Mouse (Mus musculus) bone marrow, adult 2 months (tissue): Measurements from ENCODE around the gene Spdef. TPM values are rescaled to one million over a fixed set of nuclear protein-coding genes. Genes with fewer than 3 reads are reported as not detected.

ENCODE experiments used
- H3K27ac ChIP-seq: fragments of 200-500 bp; 2 replicates; pipeline ENCODE4 v1.5.1; 2012; ENCODE audit warnings: low read depth, mild to moderate bottlenecking, control low read depth, inconsistent platforms, low read length; ENCODE audit not compliant: control insufficient read depth, poor library complexity, insufficient read depth
- H3K4me1 ChIP-seq: fragments of 200-500 bp; 2 replicates; pipeline ENCODE4 v1.6.1; 2011; ENCODE audit warnings: low read length; ENCODE audit not compliant: control insufficient read depth, insufficient read depth
- H3K4me3 ChIP-seq: fragments of 200-500 bp; replicated peaks from 2 replicates; pipeline ENCODE3; 2011; ENCODE audit warnings: mild to moderate bottlenecking, low read depth, low read length, control low read depth; ENCODE audit not compliant: control insufficient read depth
- CTCF ChIP-seq: fragments of 200-500 bp; IDR thresholded peaks from 2 replicates; pipeline ENCODE4 v1.5.1; 2011; ENCODE audit warnings: low read length, control low read depth; ENCODE audit not compliant: control insufficient read depth, insufficient read depth
- POLR2A ChIP-seq: fragments of 200-500 bp; IDR thresholded peaks from 2 replicates; pipeline ENCODE4 v1.6.1; 2011; ENCODE audit warnings: low read depth, mild to moderate bottlenecking, control low read depth, low read length, borderline replicate concordance; ENCODE audit not compliant: control insufficient read depth
- WGBS: fragments of 180-500 bp; shearing (Covaris S2); methylation state at CpG from one replicate; pipeline ENCODE4 v1.1.7; 2018; 5-methylcytosine and 5-hydroxymethylcytosine counted together
- polyA plus RNA-seq: library from polyadenylated mRNA; stranded (reverse); fragments of >200 nt; gene quantifications from 2 replicates; pipeline ENCODE4 v1.2.4, GENCODE M21; 2011; ENCODE audit warnings: low replicate concordance; ENCODE audit not compliant: missing spikeins, insufficient read depth, insufficient read length

Gene Spdef
- polyA plus RNA-seq, result not detected in 2 replicates

DNA sequence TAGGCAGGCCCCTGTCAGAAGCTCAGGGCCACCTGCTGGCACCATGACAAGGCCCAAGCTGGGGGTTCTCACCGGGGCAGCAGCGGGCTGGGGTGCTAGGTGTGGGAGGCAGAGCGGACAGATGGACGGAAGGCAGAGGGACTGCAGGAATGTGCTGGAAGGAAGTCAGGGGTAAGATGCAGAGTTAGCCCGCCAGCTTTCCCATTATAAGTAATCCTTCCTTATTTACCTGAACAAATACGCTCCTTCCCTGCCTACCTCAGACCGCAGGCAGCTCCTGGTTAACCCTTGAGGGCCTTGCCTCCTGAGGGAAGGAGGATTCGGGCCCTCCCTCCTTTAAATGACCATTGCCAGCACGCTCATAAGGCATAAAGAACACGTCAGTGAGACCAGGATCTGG is at the start of gene Spdef:
Gene Spdef (minus strand): TSS at position 186 of the 400 bp plus-strand sequence.
- Histone ChIP-seq H3K27ac (no peak within 1 kb of the TSS), H3K4me1 (peaks cover 1% of the 10 kb centered on the region; the same call in 1 of the 2 replicates), H3K4me3 (no peak within 1 kb of the TSS)
- WGBS, result 85% methylated on average over 10 of the region's 10 CpGs
- TF ChIP-seq POLR2A, result no peak
- no peak for TF ChIP-seq CTCF

DNA sequence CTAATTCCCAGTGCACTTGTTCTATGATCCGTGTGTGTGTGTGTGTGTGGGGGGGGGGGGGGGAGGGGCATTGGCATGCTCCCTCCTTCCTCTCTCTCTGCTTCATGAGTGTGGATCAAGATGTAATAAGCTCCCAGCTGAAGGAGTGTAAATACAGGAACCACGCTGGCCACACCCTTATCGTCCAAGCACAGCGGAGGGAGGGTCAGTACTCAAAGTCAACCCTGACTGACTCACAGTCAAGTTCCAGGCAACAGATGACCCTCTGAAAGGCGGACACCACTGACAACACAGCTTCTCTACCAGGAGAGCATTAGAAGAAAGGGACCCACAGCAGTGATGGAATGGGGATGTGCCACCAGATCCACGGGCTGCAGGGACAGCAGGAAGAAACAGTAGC is 49.1 kb upstream of the Spdef start:
- 35% methylated on average over 6 of the region's 6 CpGs for WGBS
- peak overlapping the region; percentile 75 for H3K27ac ChIP-seq
- H3K4me1 ChIP-seq, result peaks cover 5% of the 10 kb centered on the region; the same call in 1 of the 2 replicates
- TF ChIP-seq POLR2A, result no peak
- TF ChIP-seq CTCF, result no peak
- peak overlapping the region; percentile 65 for H3K4me3 ChIP-seq

DNA sequence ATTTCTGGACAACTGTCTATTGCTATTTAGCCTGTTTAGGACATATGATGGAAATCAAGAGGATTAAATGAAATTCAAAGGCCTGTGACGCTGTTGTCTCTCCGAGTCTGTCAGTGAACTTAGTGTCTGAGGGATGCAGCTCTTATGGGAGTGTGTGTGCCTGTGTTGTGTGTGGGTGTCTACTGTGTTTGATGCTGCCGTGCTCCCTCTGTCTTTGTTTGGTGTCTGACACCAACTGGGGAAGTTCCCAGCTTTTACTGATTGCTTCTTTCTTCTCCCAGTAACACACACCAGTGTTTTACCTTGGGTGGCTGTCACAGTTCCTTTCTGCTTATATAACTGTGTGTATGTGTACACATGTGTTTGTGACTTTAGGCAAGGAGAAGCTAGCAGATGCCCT is 45.4 kb upstream of the Spdef start:
- no peak overlapping the region for H3K27ac ChIP-seq

DNA sequence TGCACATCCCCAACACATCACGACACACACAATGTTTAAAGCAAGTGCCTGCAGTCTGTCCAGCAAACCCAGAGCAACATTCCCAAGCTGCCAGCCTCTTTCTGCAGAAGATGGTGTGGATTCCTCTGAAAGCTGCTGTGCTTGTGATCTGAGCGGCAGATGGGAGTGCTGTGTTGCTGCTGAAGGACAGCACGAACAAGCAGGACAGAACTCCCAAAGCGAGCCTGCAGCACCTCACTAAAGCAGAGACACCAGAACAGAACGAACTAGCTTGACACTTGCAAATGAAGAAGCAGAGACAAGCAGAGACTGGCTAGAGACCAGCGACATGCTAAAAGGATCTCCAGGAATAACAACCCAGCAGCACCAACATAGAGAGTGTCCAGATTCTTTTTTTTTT is 42.9 kb upstream of the Spdef start:
- no peak overlapping the region for H3K4me3 ChIP-seq

More for the DNA sequence above, 45.4 kb upstream of the Spdef start:
- TF ChIP-seq CTCF (no peak), POLR2A (no peak)
- WGBS, result 94% methylated on average over 3 of the region's 3 CpGs
- Histone ChIP-seq H3K4me3 (no peak overlapping the region), H3K4me1 (peaks cover 3% of the 10 kb centered on the region; the same call in 1 of the 2 replicates)

DNA sequence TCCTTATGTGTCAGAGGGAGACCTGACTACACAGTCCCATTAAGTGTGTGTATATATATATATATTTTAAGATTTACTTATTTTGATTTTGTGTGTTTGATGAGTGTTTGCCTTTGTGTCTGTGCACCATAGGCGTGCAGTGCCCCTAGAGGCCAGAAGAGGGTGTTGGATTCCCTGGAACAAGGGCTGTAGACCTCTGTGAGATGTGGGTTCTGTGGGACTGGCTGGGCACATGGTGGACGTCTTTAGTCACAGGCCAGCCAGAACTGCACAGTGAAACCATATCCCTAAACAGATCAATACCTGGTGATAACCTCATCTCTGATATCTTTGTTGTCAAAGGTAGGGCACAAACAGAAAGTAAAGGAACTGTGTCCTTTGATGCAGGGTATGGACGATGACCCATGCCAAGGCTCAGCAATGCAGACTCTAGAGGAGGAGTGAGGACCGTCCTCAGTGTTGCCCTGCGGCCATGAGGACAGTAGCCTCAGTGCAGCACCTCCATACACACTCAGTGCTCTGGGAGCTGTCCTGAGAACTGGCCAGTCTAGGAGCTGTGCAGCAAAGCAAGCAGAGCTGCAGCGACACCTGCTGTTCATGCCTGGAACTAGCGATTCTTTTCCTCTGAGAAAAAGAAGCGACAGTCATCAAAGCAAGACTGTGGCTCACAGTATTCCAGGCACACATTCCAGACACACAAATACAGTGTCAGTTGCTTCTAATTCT is 40.2 kb upstream of the Spdef start:
- Histone ChIP-seq H3K4me3 (no peak overlapping the region), H3K4me1 (no peaks in the 10 kb centered on the region), H3K27ac (no peak overlapping the region)
- TF ChIP-seq POLR2A (no peak), CTCF (peak; percentile 92)
- WGBS, result 75% methylated on average over 8 of the region's 8 CpGs

More for the DNA sequence above, 42.9 kb upstream of the Spdef start:
- no peaks in the 10 kb centered on the region for H3K4me1 ChIP-seq
- TF ChIP-seq POLR2A (no peak), CTCF (no peak)
- 92% methylated on average over 6 of the region's 6 CpGs for WGBS
- no peak overlapping the region for H3K27ac ChIP-seq

DNA sequence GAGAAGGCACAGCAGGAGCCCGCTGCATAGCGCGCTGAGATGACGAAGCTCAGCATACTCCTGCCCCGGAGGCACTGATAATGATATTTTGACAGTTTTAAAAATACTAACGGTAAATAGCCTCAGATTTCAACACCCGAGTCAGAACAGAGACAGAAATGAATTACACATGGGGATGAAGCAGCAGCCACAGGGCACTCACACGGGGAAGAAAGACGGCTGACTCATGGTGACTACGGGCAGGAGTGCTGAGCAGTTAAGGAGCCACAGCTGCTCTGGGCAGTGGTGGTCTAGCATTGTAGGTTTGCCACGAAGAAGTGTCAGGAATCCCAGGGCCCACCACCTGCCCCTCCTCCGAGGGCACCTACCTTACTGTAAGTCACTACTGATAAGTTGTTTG is 38.8 kb upstream of the Spdef start:
- Histone ChIP-seq H3K4me3 (no peak overlapping the region), H3K4me1 (no peaks in the 10 kb centered on the region), H3K27ac (no peak overlapping the region)
- TF ChIP-seq CTCF, result no peak
- TF ChIP-seq POLR2A, result no peak
- 43% methylated on average over 12 of the region's 12 CpGs for WGBS

DNA sequence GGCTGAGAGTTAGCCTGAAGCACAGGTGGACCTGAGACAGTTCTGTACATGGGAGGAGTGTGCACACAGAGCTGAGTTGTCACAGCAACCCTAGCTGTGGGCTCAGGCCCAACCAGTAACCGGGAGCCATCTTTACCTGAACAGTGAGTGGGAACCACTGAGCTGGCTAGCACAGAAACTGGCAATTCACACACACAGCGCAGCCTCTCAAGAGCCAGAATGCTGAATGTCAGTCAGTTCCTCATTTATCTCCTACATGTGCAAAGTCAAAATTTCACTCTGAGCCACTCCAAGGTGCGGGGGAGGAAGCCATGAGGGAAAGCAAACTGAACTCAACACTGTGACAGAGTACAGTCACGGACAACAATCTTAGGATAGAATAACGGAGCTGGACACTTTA is 38.4 kb upstream of the Spdef start:
- WGBS, result 38% methylated on average over 5 of the region's 5 CpGs
- Histone ChIP-seq H3K4me1 (no peaks in the 10 kb centered on the region), H3K4me3 (no peak overlapping the region), H3K27ac (no peak overlapping the region)
- TF ChIP-seq CTCF, result no peak

DNA sequence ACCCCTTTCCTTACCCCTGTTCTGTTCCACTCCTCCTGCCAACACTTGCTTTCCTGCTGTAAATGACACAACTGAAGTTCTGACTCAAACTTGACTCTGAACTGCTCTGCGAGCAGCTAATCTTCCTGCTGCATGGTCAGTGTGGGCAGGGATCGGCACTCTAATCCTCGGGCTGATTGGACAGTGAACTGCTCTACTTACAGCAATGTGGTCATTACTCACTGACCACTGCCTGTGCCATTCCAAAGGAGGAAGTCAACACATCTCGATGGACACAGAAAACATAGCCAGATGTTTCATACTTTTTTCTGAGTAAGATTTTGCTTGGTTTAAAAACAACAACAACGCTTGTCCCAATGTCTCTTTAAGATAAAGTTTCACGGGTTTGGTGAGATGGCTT is 36.3 kb upstream of the Spdef start:
- 94% methylated on average over 6 of the region's 6 CpGs for WGBS
- no peaks in the 10 kb centered on the region for H3K4me1 ChIP-seq

DNA sequence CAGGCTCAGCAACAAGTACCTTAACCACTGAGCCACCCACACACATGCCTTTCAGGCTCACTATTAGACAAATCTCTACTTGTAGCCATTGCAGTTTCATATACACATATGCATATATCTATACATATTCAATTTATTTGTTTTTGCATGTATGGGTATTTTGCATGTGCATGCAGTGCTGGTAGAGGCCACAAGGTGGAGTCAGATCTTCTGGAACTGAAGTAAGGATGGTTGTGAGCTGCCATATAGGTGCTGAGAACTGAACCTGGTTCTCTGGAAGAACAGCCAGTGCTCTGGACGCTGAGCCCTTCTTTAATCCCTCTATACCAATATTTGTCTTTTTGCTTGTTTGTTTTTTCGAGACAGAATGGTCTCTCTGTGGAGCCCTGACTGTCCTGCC is 35.7 kb upstream of the Spdef start:
- WGBS, result 92% methylated on average over 2 of the region's 2 CpGs
- H3K27ac ChIP-seq, result no peak overlapping the region
- no peak for TF ChIP-seq CTCF
- no peak for TF ChIP-seq POLR2A
- H3K4me1 ChIP-seq, result no peaks in the 10 kb centered on the region
- no peak overlapping the region for H3K4me3 ChIP-seq

More for the DNA sequence above, 36.3 kb upstream of the Spdef start:
- Histone ChIP-seq H3K4me3 (no peak overlapping the region), H3K27ac (no peak overlapping the region)
- TF ChIP-seq CTCF, result no peak
